Mouse (Mus musculus) kidney, embryonic 15.5 days (tissue): ENCODE measurements at regions not wholly inside any gene's neighbourhood (a gene's known extent, or its start where the extent isn't known, plus 50 kb on each side); places are given as distances from the start of the nearest gene placed in this dataset.

Experiments used
- ATAC-seq: fragments of 200-750 bp; cut with Nextera tagmentation; replicated peaks from 2 replicates; pipeline ENCODE4 v1.8.0; 2017; ENCODE audit warnings: moderate TSS enrichment; ENCODE audit not compliant: low FRiP score
- H3K27ac ChIP-seq: fragments of 300-500 bp; sonication (generic); 2 replicates; pipeline ENCODE4 v1.5.1; 2015; ENCODE audit warnings: mild to moderate bottlenecking, inconsistent platforms
- H3K27me3 ChIP-seq: fragments of 300-500 bp; sonication (generic); 2 replicates; pipeline ENCODE4 v1.6.1; 2015; ENCODE audit warnings: inconsistent platforms
- H3K36me3 ChIP-seq: fragments of 300-500 bp; sonication (generic); 2 replicates; pipeline ENCODE4 v1.6.1; 2015; ENCODE audit warnings: inconsistent platforms
- H3K4me1 ChIP-seq: fragments of 300-500 bp; sonication (generic); 2 replicates; pipeline ENCODE4 v1.6.1; 2015; ENCODE audit warnings: inconsistent platforms
- H3K4me2 ChIP-seq: fragments of 300-500 bp; sonication (generic); 2 replicates; pipeline ENCODE4 v1.6.1; 2015; ENCODE audit warnings: moderate library complexity, mild to moderate bottlenecking, inconsistent platforms
- H3K4me3 ChIP-seq: fragments of 300-500 bp; sonication (generic); replicated peaks from 2 replicates; pipeline ENCODE4 v1.5.1; 2015; ENCODE audit warnings: mild to moderate bottlenecking, inconsistent platforms
- H3K9ac ChIP-seq: fragments of 300-500 bp; sonication (generic); 2 replicates; pipeline ENCODE4 v1.6.1; 2015; ENCODE audit warnings: mild to moderate bottlenecking, inconsistent platforms
- H3K9me3 ChIP-seq: fragments of 300-500 bp; sonication (generic); replicated peaks from 2 replicates; pipeline ENCODE4 v1.6.1; 2016; ENCODE audit warnings: inconsistent platforms
- WGBS: fragments of 180-500 bp; shearing (Covaris S2); methylation state at CpG from one replicate; pipeline ENCODE4 v1.1.7; 2015; ENCODE audit warnings: mixed read lengths; 5-methylcytosine and 5-hydroxymethylcytosine counted together

DNA sequence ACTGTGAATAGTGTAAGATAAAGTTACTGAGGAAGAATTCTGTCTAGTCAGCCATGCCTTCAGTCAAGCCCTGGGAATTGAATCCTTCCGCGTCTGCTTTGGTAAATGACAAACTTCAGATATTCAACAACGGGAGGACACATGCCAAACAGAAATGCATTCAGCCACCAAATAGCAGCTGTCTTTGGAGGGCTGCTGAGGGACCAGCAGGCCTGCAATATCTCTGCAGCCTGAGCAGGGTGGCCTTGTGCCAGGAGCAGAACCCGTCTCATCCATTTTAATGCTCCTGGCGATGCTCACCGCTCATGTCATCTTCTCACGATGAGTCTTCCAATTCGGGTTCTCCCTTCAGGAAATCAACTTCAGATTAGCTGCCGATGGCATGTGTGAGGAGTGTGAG, 87.1 kb upstream of the Pik3r1 start:
- H3K4me1 ChIP-seq = no peaks in the 10 kb centered on the region
- H3K4me2 ChIP-seq = no peak overlapping the region
- H3K36me3 ChIP-seq = no peaks in the 10 kb centered on the region
- no peak overlapping the region for H3K27ac ChIP-seq
- H3K9me3 ChIP-seq = no peaks in the 10 kb centered on the region
- 78% methylated on average over 9 of the region's 9 CpGs for WGBS
- H3K4me3 ChIP-seq = no peak overlapping the region
- H3K9ac ChIP-seq = no peak overlapping the region
- ATAC-seq = no peak
- no peaks in the 10 kb centered on the region for H3K27me3 ChIP-seq

DNA sequence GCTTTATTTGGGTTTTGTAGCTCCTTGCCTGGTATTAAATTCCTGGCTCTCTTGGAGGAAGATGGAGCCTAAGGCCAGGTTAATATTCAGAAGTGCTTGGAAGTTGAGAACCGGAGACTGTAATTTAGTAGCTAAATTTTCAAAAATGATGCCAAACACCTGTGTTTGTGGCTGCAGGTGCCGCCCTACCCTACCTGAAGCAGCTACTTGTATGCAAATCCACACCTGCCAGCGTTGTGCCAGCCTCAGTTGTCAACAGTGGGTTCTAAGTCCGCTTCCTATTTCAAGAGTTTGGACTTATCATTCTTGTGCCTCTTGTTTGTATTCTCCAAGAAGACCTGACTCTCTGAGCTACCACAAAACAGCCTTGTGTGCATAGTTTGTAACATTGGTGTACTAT, 92.7 kb upstream of the Pik3r1 start:
- H3K27me3 ChIP-seq = no peaks in the 10 kb centered on the region
- 94% methylated on average over 4 of the region's 4 CpGs for WGBS
- H3K4me3 ChIP-seq = no peak overlapping the region
- no peak overlapping the region for H3K27ac ChIP-seq
- H3K9me3 ChIP-seq = no peaks in the 10 kb centered on the region
- H3K4me1 ChIP-seq = no peaks in the 10 kb centered on the region
- no peak overlapping the region for H3K4me2 ChIP-seq
- no peak overlapping the region for H3K9ac ChIP-seq
- no peaks in the 10 kb centered on the region for H3K36me3 ChIP-seq
- no peak for ATAC-seq

DNA sequence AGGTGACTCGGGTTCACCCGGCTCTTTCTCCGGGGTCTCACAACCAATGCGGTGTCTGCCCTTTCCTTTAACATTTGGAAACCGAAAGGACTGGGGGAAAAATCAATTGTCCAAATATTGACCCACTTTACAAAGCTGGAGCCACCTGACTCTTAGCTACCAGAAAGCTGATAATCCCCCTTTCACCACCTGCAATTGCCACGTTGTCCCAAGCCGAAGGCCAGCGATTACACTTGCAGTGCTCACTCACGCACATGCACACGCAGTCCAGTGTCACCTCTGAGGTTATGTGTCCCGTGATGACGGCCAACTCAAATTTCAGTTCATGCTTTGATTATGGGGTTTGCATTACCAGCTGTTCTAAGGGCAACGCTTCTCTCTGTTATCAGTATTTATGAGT, 94.0 kb upstream of the Pik3r1 start:
- no peaks in the 10 kb centered on the region for H3K36me3 ChIP-seq
- no peaks in the 10 kb centered on the region for H3K4me1 ChIP-seq
- H3K27me3 ChIP-seq = no peaks in the 10 kb centered on the region
- no peaks in the 10 kb centered on the region for H3K9me3 ChIP-seq
- H3K4me3 ChIP-seq = no peak overlapping the region
- ATAC-seq = no peak
- no peak overlapping the region for H3K27ac ChIP-seq
- H3K4me2 ChIP-seq = no peak overlapping the region
- WGBS = 77% methylated on average over 13 of the region's 13 CpGs
- no peak overlapping the region for H3K9ac ChIP-seq

DNA sequence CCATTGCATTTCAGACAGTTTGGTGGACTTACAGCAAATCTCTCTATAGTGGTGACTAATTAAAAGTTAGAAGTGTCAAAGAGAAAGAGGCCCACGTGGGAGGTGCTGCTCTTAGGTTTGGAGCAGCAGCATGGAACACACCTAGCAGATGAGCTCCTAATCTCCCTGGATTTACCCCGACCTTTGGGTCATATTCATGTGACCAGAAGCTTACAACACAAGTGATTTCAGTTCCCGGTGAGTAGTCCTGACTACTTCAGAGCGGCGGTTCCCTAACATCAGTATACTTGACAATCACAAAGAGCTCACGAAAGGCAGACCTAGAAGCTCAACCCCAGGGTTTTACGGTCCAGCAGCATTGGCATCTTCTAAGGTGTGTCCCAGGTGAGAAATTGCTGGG, 95.0 kb upstream of the Pik3r1 start:
- Histone ChIP-seq H3K4me1 (no peaks in the 10 kb centered on the region), H3K27ac (no peak overlapping the region), H3K36me3 (no peaks in the 10 kb centered on the region), H3K9ac (no peak overlapping the region), H3K4me2 (no peak overlapping the region), H3K4me3 (no peak overlapping the region), H3K27me3 (no peaks in the 10 kb centered on the region), H3K9me3 (no peaks in the 10 kb centered on the region)
- ATAC-seq = no peak
- WGBS = 84% methylated on average over 7 of the region's 7 CpGs

DNA sequence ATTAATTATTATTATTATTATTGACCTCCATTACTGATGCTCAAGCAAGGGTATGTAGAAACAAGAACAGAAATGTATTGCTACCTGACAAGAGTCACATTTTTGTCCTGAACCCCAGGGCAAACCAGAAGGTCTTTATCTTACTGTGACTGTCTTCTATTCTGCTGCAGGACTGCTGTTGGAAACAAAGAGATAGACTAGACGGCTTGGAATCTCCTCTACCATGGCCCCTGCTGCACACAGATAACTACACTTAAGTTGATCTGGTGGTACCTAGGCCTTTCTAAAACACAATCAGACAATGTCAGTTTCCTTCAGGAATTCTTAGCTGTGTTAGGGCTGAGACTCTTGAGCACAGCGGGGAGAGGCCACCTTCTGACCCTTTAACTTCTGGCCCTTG, 95.6 kb upstream of the Pik3r1 start:
- Histone ChIP-seq H3K4me2 (no peak overlapping the region), H3K9me3 (no peaks in the 10 kb centered on the region), H3K4me1 (no peaks in the 10 kb centered on the region), H3K36me3 (no peaks in the 10 kb centered on the region), H3K27me3 (no peaks in the 10 kb centered on the region), H3K4me3 (no peak overlapping the region), H3K9ac (no peak overlapping the region), H3K27ac (no peak overlapping the region)
- WGBS = 56% methylated on average over 2 of the region's 2 CpGs
- no peak for ATAC-seq

DNA sequence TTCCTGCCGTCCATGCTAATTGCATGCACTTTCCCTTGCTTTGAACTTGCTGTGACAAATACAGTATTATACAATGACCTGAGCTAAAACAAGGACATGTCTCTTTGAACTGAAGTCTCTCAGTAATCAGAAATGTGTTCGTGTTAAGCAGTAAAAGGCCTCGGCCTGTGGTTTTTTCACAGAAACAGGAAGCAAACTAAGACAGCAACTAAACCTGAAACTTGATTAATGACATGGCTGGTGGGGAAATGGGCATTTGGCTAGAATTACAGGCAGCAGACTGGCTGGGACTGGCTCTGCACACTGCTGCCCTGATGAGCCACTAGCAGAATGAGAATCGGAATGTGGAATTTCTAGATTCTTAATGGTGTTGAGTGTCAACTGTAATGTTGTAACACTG, 98.8 kb upstream of the Pik3r1 start:
- ATAC-seq = peak; percentile 69
- 9% methylated on average over 4 of the region's 4 CpGs for WGBS

DNA sequence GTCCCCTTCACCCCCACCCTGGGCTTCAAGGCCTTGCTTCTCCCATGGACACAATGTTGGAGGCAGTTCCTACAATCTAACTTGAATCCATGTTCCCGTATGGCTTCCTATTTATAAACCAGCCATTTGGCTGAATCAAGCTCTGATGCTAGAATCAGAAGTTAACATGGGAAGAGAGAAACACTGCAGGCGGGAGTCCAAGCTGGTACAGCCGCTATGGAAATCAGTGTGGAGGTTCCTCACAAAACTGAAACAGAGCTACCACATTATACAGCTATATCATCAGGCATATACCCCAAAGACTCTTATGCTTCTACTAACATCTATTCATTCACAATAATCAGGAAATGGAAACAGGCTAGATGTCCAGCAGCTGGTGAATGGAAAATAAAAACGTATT, 106.7 kb upstream of the Pik3r1 start:
- Histone ChIP-seq H3K4me1 (no peaks in the 10 kb centered on the region), H3K4me3 (no peak overlapping the region), H3K36me3 (no peaks in the 10 kb centered on the region), H3K9ac (no peak overlapping the region), H3K9me3 (no peaks in the 10 kb centered on the region), H3K27ac (no peak overlapping the region), H3K4me2 (no peak overlapping the region), H3K27me3 (no peaks in the 10 kb centered on the region)
- WGBS = 92% methylated on average over 4 of the region's 4 CpGs
- no peak for ATAC-seq

More for the DNA sequence above, 98.8 kb upstream of the Pik3r1 start:
- H3K27ac ChIP-seq = 0 out of 2 replicates have a peak overlapping the region, but pooled peaks have one; percentile 7
- no peaks in the 10 kb centered on the region for H3K36me3 ChIP-seq
- H3K4me1 ChIP-seq = no peaks in the 10 kb centered on the region
- no peaks in the 10 kb centered on the region for H3K27me3 ChIP-seq
- no peak overlapping the region for H3K9ac ChIP-seq
- no peak overlapping the region for H3K4me2 ChIP-seq
- no peaks in the 10 kb centered on the region for H3K9me3 ChIP-seq
- H3K4me3 ChIP-seq = no peak overlapping the region

DNA sequence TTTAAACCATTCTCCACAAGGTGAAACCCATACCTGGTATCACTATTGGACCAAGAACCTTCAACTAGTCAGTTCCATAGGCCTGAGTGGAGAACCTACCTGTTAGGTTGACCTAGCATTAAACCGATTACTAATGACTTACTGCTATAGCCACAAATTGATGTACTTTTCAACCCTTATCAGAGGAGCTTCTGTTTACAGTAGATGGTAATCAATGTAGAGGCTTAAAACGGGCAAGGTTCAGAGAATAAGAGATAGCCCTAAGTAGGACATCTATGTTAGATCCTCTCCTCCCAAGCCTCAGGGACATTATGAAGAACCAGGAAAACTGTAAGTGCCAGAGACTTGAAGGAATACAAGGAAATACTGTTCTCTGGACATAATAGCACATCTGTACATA, 108.1 kb upstream of the Pik3r1 start:
- Histone ChIP-seq H3K27ac (no peak overlapping the region), H3K36me3 (no peaks in the 10 kb centered on the region), H3K27me3 (no peaks in the 10 kb centered on the region), H3K4me2 (no peak overlapping the region), H3K9ac (no peak overlapping the region), H3K4me3 (no peak overlapping the region), H3K4me1 (no peaks in the 10 kb centered on the region), H3K9me3 (no peaks in the 10 kb centered on the region)
- no peak for ATAC-seq
- WGBS = 85% methylated on average over 2 of the region's 2 CpGs

DNA sequence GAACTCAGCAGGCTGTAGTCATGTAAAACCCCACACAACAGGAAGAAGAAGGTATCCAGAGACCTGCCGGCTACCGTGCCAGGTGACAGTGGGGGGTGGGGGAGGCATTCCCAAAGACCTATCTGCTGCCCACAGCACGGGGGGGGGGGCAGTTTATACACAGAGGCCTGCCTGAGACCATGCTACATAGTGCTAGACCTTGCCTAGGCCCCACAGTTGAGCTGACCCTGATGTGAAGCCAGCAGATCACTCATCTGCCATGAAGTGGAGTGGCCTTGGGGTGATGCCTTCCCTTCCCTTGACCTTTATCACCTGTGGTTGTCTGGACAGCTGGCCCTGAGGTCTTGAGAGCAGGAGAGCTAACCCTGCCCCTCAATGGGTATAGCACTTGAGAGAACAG, 108.6 kb upstream of the Pik3r1 start:
- Histone ChIP-seq H3K27me3 (no peaks in the 10 kb centered on the region), H3K9me3 (no peaks in the 10 kb centered on the region)
- WGBS = 87% methylated on average over 3 of the region's 3 CpGs

DNA sequence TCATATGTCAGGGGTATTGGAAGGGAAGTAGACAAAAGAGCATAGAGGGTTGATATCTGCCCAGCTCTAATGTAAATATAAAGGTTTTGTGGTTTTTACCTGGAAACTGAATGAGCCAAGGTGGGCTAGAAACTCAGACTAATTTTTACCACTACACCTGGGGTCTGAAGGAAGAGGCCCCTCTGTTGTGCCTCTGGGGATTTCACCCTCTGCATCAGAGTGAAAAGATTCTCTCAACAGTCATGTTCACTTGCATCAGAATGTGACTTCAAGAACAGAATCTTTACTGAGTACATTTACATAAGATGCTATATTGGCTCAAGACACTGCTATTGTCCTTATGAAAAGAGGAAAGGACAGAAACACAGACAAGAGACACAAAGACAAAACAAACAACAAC, 110.2 kb upstream of the Pik3r1 start:
- no peak overlapping the region for H3K27ac ChIP-seq
- no peak overlapping the region for H3K9ac ChIP-seq
- H3K4me3 ChIP-seq = no peak overlapping the region
- H3K27me3 ChIP-seq = no peaks in the 10 kb centered on the region
- H3K36me3 ChIP-seq = no peaks in the 10 kb centered on the region
- no peak for ATAC-seq
- no peak overlapping the region for H3K4me2 ChIP-seq
- no peaks in the 10 kb centered on the region for H3K9me3 ChIP-seq
- no peaks in the 10 kb centered on the region for H3K4me1 ChIP-seq

More for the DNA sequence above, 108.6 kb upstream of the Pik3r1 start:
- Histone ChIP-seq H3K9ac (no peak overlapping the region), H3K4me3 (no peak overlapping the region), H3K4me1 (no peaks in the 10 kb centered on the region), H3K4me2 (no peak overlapping the region), H3K36me3 (no peaks in the 10 kb centered on the region), H3K27ac (no peak overlapping the region)
- ATAC-seq = no peak

DNA sequence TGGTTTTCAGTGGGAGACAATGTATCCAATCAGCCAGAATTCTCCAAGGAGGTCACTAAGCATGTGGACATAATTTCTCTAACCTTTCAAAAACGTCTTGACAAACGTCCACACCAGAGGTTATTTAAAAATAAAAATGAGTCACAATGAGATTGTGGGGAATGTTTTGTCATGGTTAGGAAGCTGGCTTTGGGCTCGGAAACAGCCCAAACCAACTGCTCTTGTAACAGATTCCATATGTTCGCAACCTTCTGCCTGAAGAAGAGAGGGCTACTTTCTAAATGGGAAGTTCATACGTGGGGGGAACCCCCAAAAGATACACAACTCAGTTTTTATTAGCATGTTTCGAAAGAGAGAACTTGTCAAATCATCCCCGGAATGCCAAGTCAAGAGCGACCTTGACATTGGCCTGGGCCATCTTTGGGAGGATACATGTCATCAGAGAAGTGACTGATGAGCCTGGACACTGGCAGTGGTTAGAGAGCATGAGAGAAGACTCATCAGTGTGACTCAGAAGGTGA, 111.6 kb upstream of the Pik3r1 start:
- H3K4me3 ChIP-seq = no peak overlapping the region
- WGBS = 54% methylated on average over 8 of the region's 8 CpGs
- no peak for ATAC-seq
- no peaks in the 10 kb centered on the region for H3K27me3 ChIP-seq
- no peak overlapping the region for H3K27ac ChIP-seq
- H3K9ac ChIP-seq = no peak overlapping the region
- H3K4me2 ChIP-seq = no peak overlapping the region
- H3K4me1 ChIP-seq = no peaks in the 10 kb centered on the region
- no peaks in the 10 kb centered on the region for H3K9me3 ChIP-seq
- H3K36me3 ChIP-seq = no peaks in the 10 kb centered on the region

DNA sequence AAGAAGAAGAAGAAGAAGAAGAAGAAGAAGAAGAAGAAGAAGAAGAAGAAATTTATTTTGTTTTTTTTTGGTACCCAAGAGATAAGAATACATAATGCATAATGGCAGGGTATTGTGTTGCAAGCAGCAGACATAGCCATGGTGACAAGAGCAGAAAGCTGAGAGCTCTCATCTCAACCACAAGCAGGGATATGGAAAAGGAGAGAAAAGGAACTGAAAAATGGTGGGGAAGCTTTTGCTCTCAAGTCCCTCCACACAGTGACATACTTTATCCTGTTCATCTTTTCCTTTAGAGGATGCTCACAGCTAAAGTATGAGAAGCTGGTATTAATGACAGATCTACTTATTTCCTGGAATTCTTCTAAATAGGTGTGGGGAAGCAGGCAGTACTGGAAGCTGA, 115.2 kb upstream of the Pik3r1 start:
- H3K4me1 ChIP-seq = no peaks in the 10 kb centered on the region
- no peak for ATAC-seq
- no peak overlapping the region for H3K4me2 ChIP-seq
- H3K36me3 ChIP-seq = no peaks in the 10 kb centered on the region
- no peak overlapping the region for H3K4me3 ChIP-seq
- H3K27ac ChIP-seq = no peak overlapping the region
- H3K27me3 ChIP-seq = no peaks in the 10 kb centered on the region
- no peaks in the 10 kb centered on the region for H3K9me3 ChIP-seq
- no peak overlapping the region for H3K9ac ChIP-seq

DNA sequence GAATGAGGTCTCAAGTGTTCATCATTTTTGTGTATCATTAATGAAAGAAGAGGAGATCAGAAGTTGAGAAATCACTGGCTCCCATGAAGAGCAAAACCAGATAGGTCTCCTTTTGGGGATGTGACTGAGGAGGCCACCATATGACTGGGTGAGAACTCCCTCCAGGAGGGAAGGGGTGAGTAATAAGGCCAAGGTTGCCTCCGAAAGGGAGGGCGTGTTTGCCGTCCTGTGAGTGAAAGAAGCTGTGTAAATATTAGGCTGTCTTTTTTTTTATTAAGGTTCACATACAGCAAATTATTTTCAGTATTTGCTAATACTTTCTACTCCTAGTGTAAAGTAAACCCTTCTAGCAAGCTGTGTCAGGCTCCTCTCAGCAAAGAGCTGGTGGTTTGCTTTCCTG, 116.7 kb upstream of the Pik3r1 start:
- Histone ChIP-seq H3K27me3 (no peaks in the 10 kb centered on the region), H3K4me2 (no peak overlapping the region), H3K27ac (no peak overlapping the region), H3K9ac (no peak overlapping the region), H3K4me3 (no peak overlapping the region), H3K4me1 (no peaks in the 10 kb centered on the region), H3K9me3 (no peaks in the 10 kb centered on the region), H3K36me3 (no peaks in the 10 kb centered on the region)
- WGBS = 68% methylated on average over 3 of the region's 3 CpGs
- no peak for ATAC-seq
